Mouse (Mus musculus) forebrain, embryonic 10.5 days (tissue): ENCODE data around the gene Hspa13. TPM values are rescaled to one million over a fixed set of nuclear protein-coding genes. Genes with fewer than 3 reads are reported as not detected.

Source experiments
- DNase-seq: peaks from one replicate; pipeline ENCODE4 v3.0.0-alpha.2; 2017; ENCODE audit warnings: low spot score; ENCODE audit errors: extremely low spot score
- H3K27ac ChIP-seq: fragments of 300-500 bp; sonication (generic); 2 replicates; pipeline ENCODE4 v1.5.1; 2016; ENCODE audit warnings: mild to moderate bottlenecking
- H3K27me3 ChIP-seq: fragments of 300-500 bp; sonication (generic); 2 replicates; pipeline ENCODE4 v1.6.1; 2016; ENCODE audit warnings: mild to moderate bottlenecking; ENCODE audit not compliant: poor library complexity, severe bottlenecking
- H3K36me3 ChIP-seq: fragments of 300-500 bp; sonication (generic); replicated peaks from 2 replicates; pipeline ENCODE4 v1.6.1; 2016; ENCODE audit warnings: mild to moderate bottlenecking, moderate library complexity
- H3K4me1 ChIP-seq: fragments of 300-500 bp; sonication (generic); 2 replicates; pipeline ENCODE4 v1.6.1; 2016
- H3K4me3 ChIP-seq: fragments of 300-500 bp; sonication (generic); 2 replicates; pipeline ENCODE4 v1.5.1; 2016; ENCODE audit warnings: mild to moderate bottlenecking, moderate library complexity
- H3K9me3 ChIP-seq: fragments of 300-500 bp; sonication (generic); 2 replicates; pipeline ENCODE4 v1.6.1; 2016; ENCODE audit warnings: mild to moderate bottlenecking, moderate library complexity
- WGBS: fragments of 180-500 bp; shearing (Covaris S2); methylation state at CpG from one replicate; pipeline ENCODE4 v1.1.7; 2016; 5-methylcytosine and 5-hydroxymethylcytosine counted together
- polyA plus RNA-seq: library from polyadenylated mRNA; unstranded; fragments of >200 nt; fragmentation: Nextera tagmentation; extraction: Ambion mirVana; gene quantifications from 2 replicates; pipeline ENCODE4 v1.2.1, GENCODE M21; 2016

The Hspa13 gene
- polyA plus RNA-seq = 25.9 and 29.5 TPM in 2 replicates

- WGBS = under 1% methylated on average over 51 of the region's 51 CpGs
- Histone ChIP-seq H3K4me3 (peak within 1 kb of the TSS; percentile 78), H3K27ac (peak within 1 kb of the TSS; percentile 90), H3K4me1 (peaks cover 12% of the 10 kb centered on the region), H3K9me3 (no peaks in the 10 kb centered on the region), H3K36me3 (peaks cover 30% of the 10 kb centered on the region), H3K27me3 (no peaks in the 10 kb centered on the region)
- DNase-seq = peak; percentile 92
Observed at GRCm38 (mm10) chr16:75766388-75767249, at the start of gene Hspa13. TSS of gene Hspa13 (minus strand) at chr16:75767104.

GRCm38 (mm10) chr16:75779271-75779670, 12.4 kb upstream of the Hspa13 start:
- Histone ChIP-seq H3K9me3 (no peaks in the 10 kb centered on the region), H3K4me1 (no peaks in the 10 kb centered on the region), H3K27me3 (no peaks in the 10 kb centered on the region), H3K27ac (no peak overlapping the region), H3K4me3 (no peak overlapping the region), H3K36me3 (no peaks in the 10 kb centered on the region)
- no peak for DNase-seq
- WGBS = 47% methylated on average over 1 of the region's 1 CpGs

- Histone ChIP-seq H3K4me1 (no peaks in the 10 kb centered on the region), H3K36me3 (no peaks in the 10 kb centered on the region), H3K27ac (no peak overlapping the region), H3K4me3 (no peak overlapping the region), H3K27me3 (no peaks in the 10 kb centered on the region), H3K9me3 (no peaks in the 10 kb centered on the region)
- WGBS = 92% methylated on average over 10 of the region's 10 CpGs
- no peak for DNase-seq
Observed at GRCm38 (mm10) chr16:75773222-75773621, 6.3 kb upstream of the Hspa13 start.

- H3K27ac ChIP-seq = peak overlapping the region; percentile 90
- H3K36me3 ChIP-seq = peaks cover 26% of the 10 kb centered on the region
- no peaks in the 10 kb centered on the region for H3K27me3 ChIP-seq
- WGBS = 21% methylated on average over 21 of the region's 21 CpGs
- no peaks in the 10 kb centered on the region for H3K9me3 ChIP-seq
- H3K4me3 ChIP-seq = peak overlapping the region; percentile 78
- no peak for DNase-seq
- peaks cover 12% of the 10 kb centered on the region for H3K4me1 ChIP-seq
Observed at GRCm38 (mm10) chr16:75767250-75768002, 522 bp upstream of the Hspa13 start.

- H3K27me3 ChIP-seq = no peaks in the 10 kb centered on the region
- H3K36me3 ChIP-seq = peaks cover 38% of the 10 kb centered on the region
- no peaks in the 10 kb centered on the region for H3K4me1 ChIP-seq
- no peak overlapping the region for H3K27ac ChIP-seq
- WGBS = 93% methylated on average over 1 of the region's 1 CpGs
- DNase-seq = no peak
- H3K9me3 ChIP-seq = no peaks in the 10 kb centered on the region
- H3K4me3 ChIP-seq = no peak overlapping the region
Observed at GRCm38 (mm10) chr16:75752876-75753275, 14.0 kb downstream of the Hspa13 start.

- no peaks in the 10 kb centered on the region for H3K27me3 ChIP-seq
- DNase-seq = no peak
- no peak overlapping the region for H3K27ac ChIP-seq
- 57% methylated on average over 5 of the region's 5 CpGs for WGBS
- H3K4me1 ChIP-seq = no peaks in the 10 kb centered on the region
- peaks cover 11% of the 10 kb centered on the region for H3K36me3 ChIP-seq
- H3K4me3 ChIP-seq = no peak overlapping the region
- H3K9me3 ChIP-seq = no peaks in the 10 kb centered on the region
Observed at GRCm38 (mm10) chr16:75750103-75750502, 16.8 kb downstream of the Hspa13 start.

- no peak for DNase-seq
- Histone ChIP-seq H3K4me1 (no peaks in the 10 kb centered on the region), H3K27ac (no peak overlapping the region), H3K27me3 (no peaks in the 10 kb centered on the region), H3K4me3 (no peak overlapping the region), H3K9me3 (no peaks in the 10 kb centered on the region), H3K36me3 (no peaks in the 10 kb centered on the region)
- WGBS = 100% methylated on average over 1 of the region's 1 CpGs
Observed at GRCm38 (mm10) chr16:75748926-75749325, 18.0 kb downstream of the Hspa13 start.

GRCm38 (mm10) chr16:75744014-75744413, 22.9 kb downstream of the Hspa13 start:
- Histone ChIP-seq H3K4me1 (no peaks in the 10 kb centered on the region), H3K27me3 (no peaks in the 10 kb centered on the region), H3K36me3 (no peaks in the 10 kb centered on the region), H3K4me3 (no peak overlapping the region), H3K27ac (no peak overlapping the region), H3K9me3 (no peaks in the 10 kb centered on the region)
- WGBS = 72% methylated on average over 3 of the region's 3 CpGs
- no peak for DNase-seq

- Histone ChIP-seq H3K9me3 (no peaks in the 10 kb centered on the region), H3K27ac (no peak overlapping the region), H3K4me3 (no peak overlapping the region), H3K27me3 (no peaks in the 10 kb centered on the region), H3K4me1 (no peaks in the 10 kb centered on the region), H3K36me3 (no peaks in the 10 kb centered on the region)
- 69% methylated on average over 2 of the region's 2 CpGs for WGBS
- no peak for DNase-seq
Observed at GRCm38 (mm10) chr16:75717405-75718173, 49.3 kb downstream of the Hspa13 start.

GRCm38 (mm10) chr16:75696176-75696575, 70.7 kb downstream of the Hspa13 start:
- H3K4me3 ChIP-seq = no peak overlapping the region
- H3K27ac ChIP-seq = no peak overlapping the region
- H3K27me3 ChIP-seq = no peaks in the 10 kb centered on the region
- no peaks in the 10 kb centered on the region for H3K4me1 ChIP-seq
- H3K36me3 ChIP-seq = no peaks in the 10 kb centered on the region
- DNase-seq = peak; percentile 21
- no peaks in the 10 kb centered on the region for H3K9me3 ChIP-seq
- 36% methylated on average over 2 of the region's 2 CpGs for WGBS
